Mouse (Mus musculus) brain, embryonic 14.5 days (tissue): ENCODE measurements around the gene Tpt1.

Source experiments
- CTCF ChIP-seq: fragments of 200-500 bp; IDR thresholded peaks from 2 replicates; pipeline ENCODE4 v1.5.1; 2012; ENCODE audit warnings: inconsistent platforms, mild to moderate bottlenecking, moderate library complexity, borderline replicate concordance; ENCODE audit not compliant: insufficient read depth, insufficient read length; ENCODE audit errors: extremely low read depth
- POLR2A ChIP-seq: fragments of 200-500 bp; IDR thresholded peaks from 2 replicates; pipeline ENCODE4 v1.6.1; 2012; ENCODE audit warnings: mild to moderate bottlenecking, inconsistent platforms, borderline replicate concordance; ENCODE audit not compliant: poor library complexity, insufficient read depth, insufficient read length, severe bottlenecking; ENCODE audit errors: extremely low read depth

GRCm38 (mm10) chr14:75881856-75882255 is 37.0 kb downstream of the Tpt1 start:
- no peak for TF ChIP-seq POLR2A
- TF ChIP-seq CTCF = no peak
